Mouse (Mus musculus) CH12.LX (cell line): Measurements from ENCODE around the gene Stk40. TPM values are rescaled to one million over a fixed set of nuclear protein-coding genes. Genes with fewer than 3 reads are reported as not detected.

Experiments used
- DNase-seq: peaks from one replicate; pipeline ENCODE4 v3.0.0-alpha.2; 2013; ENCODE audit errors: extremely low read depth
- H3K27ac ChIP-seq: 2 replicates; pipeline ENCODE4 v1.5.1; 2012; ENCODE audit warnings: low read depth, mild to moderate bottlenecking, control low read depth, moderate library complexity; ENCODE audit not compliant: insufficient read depth
- H3K27me3 ChIP-seq: replicated peaks from 2 replicates; pipeline ENCODE3; 2012; ENCODE audit warnings: inconsistent platforms
- H3K36me3 ChIP-seq, 2 experiments: replicated peaks in 1 of 2; 2 replicates each; pipeline versions ENCODE3 to v1.6.1; 2012; ENCODE audit warnings: inconsistent platforms in 1 of 2, low read length in 1 of 2, mild to moderate bottlenecking in 1 of 2, mixed read lengths in 1 of 2, moderate library complexity in 1 of 2; ENCODE audit not compliant: control insufficient read depth in 1 of 2, insufficient read depth in 1 of 2
- H3K4me1 ChIP-seq, 2 experiments: 2 replicates each; pipeline ENCODE4 v1.6.1; 2012; ENCODE audit warnings: inconsistent platforms in 1 of 2, moderate library complexity in 1 of 2; ENCODE audit not compliant: insufficient read depth in 2 of 2, control insufficient read depth in 1 of 2
- H3K4me2 ChIP-seq: 2 replicates; pipeline ENCODE4 v1.6.1; 2012; ENCODE audit warnings: low read depth, mild to moderate bottlenecking, control low read depth; ENCODE audit not compliant: poor library complexity, insufficient read depth, severe bottlenecking
- H3K4me3 ChIP-seq, 3 experiments: fragments of 150-350 bp in 1 of 3; sonication (generic) in 1 of 3; replicated peaks in 1 of 3; 2 replicates each; pipeline versions ENCODE3 to v1.5.1; 2011 to 2012; ENCODE audit warnings: low read depth in 2 of 3, low read length in 2 of 3, mild to moderate bottlenecking in 2 of 3, moderate library complexity in 2 of 3, control low read depth in 1 of 3, improper control_type of control experiment in 1 of 3, inconsistent platforms in 1 of 3, mixed read lengths in 1 of 3; ENCODE audit not compliant: poor library complexity in 1 of 3
- H3K79me2 ChIP-seq: replicated peaks from 2 replicates; pipeline ENCODE4 v1.6.1; 2012; ENCODE audit warnings: mild to moderate bottlenecking, moderate library complexity; ENCODE audit not compliant: control insufficient read depth, poor library complexity, insufficient read depth, severe bottlenecking; ENCODE audit errors: extremely low read depth
- H3K9ac ChIP-seq: 2 replicates; pipeline ENCODE4 v1.6.1; 2012; ENCODE audit warnings: low read depth, mild to moderate bottlenecking, control low read depth, moderate library complexity; ENCODE audit not compliant: insufficient read depth
- H3K9me3 ChIP-seq: replicated peaks from 2 replicates; pipeline ENCODE3; 2012; ENCODE audit warnings: low read length, inconsistent platforms, mixed read lengths
- BHLHE40 ChIP-seq: IDR thresholded peaks from 2 replicates; pipeline ENCODE4 v1.6.1; 2011; ENCODE audit warnings: mild to moderate bottlenecking, low read depth, low read length, improper control_type of control experiment
- CHD1 ChIP-seq: IDR thresholded peaks from 2 replicates; pipeline ENCODE4 v1.6.1; 2012; ENCODE audit warnings: low read depth, low read length, improper control_type of control experiment, inconsistent platforms
- CHD2 ChIP-seq: IDR thresholded peaks from 2 replicates; pipeline ENCODE4 v1.6.1; 2011; ENCODE audit warnings: low read length, improper control_type of control experiment
- E2F4 ChIP-seq: IDR thresholded peaks from 2 replicates; pipeline ENCODE4 v1.6.1; 2011; ENCODE audit warnings: low read depth, low read length, improper control_type of control experiment; ENCODE audit not compliant: insufficient replicate concordance
- ELF1 ChIP-seq: IDR thresholded peaks from 2 replicates; pipeline ENCODE4 v1.6.1; 2014; ENCODE audit warnings: low read depth, mild to moderate bottlenecking, inconsistent platforms, low read length, improper control_type of control experiment
- ETS1 ChIP-seq: conservative IDR thresholded peaks from 2 replicates; pipeline ENCODE4 v1.6.1; 2012; ENCODE audit warnings: low read depth, mild to moderate bottlenecking, inconsistent platforms, low read length, improper control_type of control experiment, moderate library complexity
- GABPA ChIP-seq: IDR thresholded peaks from 2 replicates; pipeline ENCODE4 v1.6.1; 2012; ENCODE audit warnings: low read depth, low read length, improper control_type of control experiment, inconsistent platforms; ENCODE audit not compliant: insufficient replicate concordance
- IRF4 ChIP-seq: IDR thresholded peaks from 2 replicates; pipeline ENCODE4 v1.6.1; 2014; ENCODE audit warnings: low read depth, mild to moderate bottlenecking, inconsistent platforms, low read length, improper control_type of control experiment
- JUN ChIP-seq: IDR thresholded peaks from 2 replicates; pipeline ENCODE4 v1.6.1; 2011; ENCODE audit warnings: low read depth, mild to moderate bottlenecking, low read length, improper control_type of control experiment, moderate library complexity; ENCODE audit not compliant: insufficient read depth
- JUND ChIP-seq: conservative IDR thresholded peaks from 2 replicates; pipeline ENCODE4 v1.6.1; 2011; ENCODE audit warnings: low read depth, low read length, improper control_type of control experiment
- KAT2A ChIP-seq: IDR thresholded peaks from 2 replicates; pipeline ENCODE4 v1.6.1; 2012; ENCODE audit warnings: low read length, improper control_type of control experiment, inconsistent platforms; ENCODE audit not compliant: insufficient replicate concordance
- MAFK ChIP-seq: IDR thresholded peaks from 2 replicates; pipeline ENCODE4 v1.6.1; 2011; ENCODE audit warnings: low read length, improper control_type of control experiment; ENCODE audit not compliant: insufficient replicate concordance
- MAX ChIP-seq: IDR thresholded peaks from 2 replicates; pipeline ENCODE4 v1.6.1; 2011; ENCODE audit warnings: low read length, improper control_type of control experiment
- MAZ ChIP-seq: IDR thresholded peaks from 2 replicates; pipeline ENCODE4 v1.6.1; 2012; ENCODE audit warnings: low read depth, mild to moderate bottlenecking, inconsistent platforms, low read length, improper control_type of control experiment, moderate library complexity
- MXI1 ChIP-seq: IDR thresholded peaks from 2 replicates; pipeline ENCODE4 v1.6.1; 2011; ENCODE audit warnings: mild to moderate bottlenecking, low read depth, low read length, improper control_type of control experiment
- NRF1 ChIP-seq: IDR thresholded peaks from 2 replicates; pipeline ENCODE4 v1.6.1; 2014; ENCODE audit warnings: low read depth, mild to moderate bottlenecking, inconsistent platforms, low read length, improper control_type of control experiment, moderate library complexity
- PAX5 ChIP-seq: IDR thresholded peaks from 2 replicates; pipeline ENCODE4 v1.6.1; 2012; ENCODE audit warnings: low read length, inconsistent platforms, mixed read lengths
- POLR2A ChIP-seq: IDR thresholded peaks from 2 replicates; pipeline ENCODE4 v1.6.1; 2011; ENCODE audit warnings: low read depth, mild to moderate bottlenecking, improper control_type of control experiment, low read length
- POLR2AphosphoS2 ChIP-seq: IDR thresholded peaks from 2 replicates; pipeline ENCODE4 v1.6.1; 2011; ENCODE audit warnings: low read depth, low read length, improper control_type of control experiment
- RAD21 ChIP-seq: IDR thresholded peaks from 2 replicates; pipeline ENCODE4 v1.6.1; 2011; ENCODE audit warnings: low read depth, mild to moderate bottlenecking, low read length, improper control_type of control experiment, moderate library complexity
- RCOR1 ChIP-seq: conservative IDR thresholded peaks from 2 replicates; pipeline ENCODE4 v1.6.1; 2012; ENCODE audit warnings: low read depth, mild to moderate bottlenecking, inconsistent platforms, low read length, improper control_type of control experiment
- SMC3 ChIP-seq: IDR thresholded peaks from 2 replicates; pipeline ENCODE4 v1.6.1; 2011; ENCODE audit warnings: low read depth, low read length, improper control_type of control experiment
- TBP ChIP-seq: conservative IDR thresholded peaks from 2 replicates; pipeline ENCODE4 v1.6.1; 2011; ENCODE audit warnings: low read depth, low read length, improper control_type of control experiment
- TCF12 ChIP-seq: IDR thresholded peaks from 2 replicates; pipeline ENCODE4 v1.6.1; 2014; ENCODE audit warnings: low read depth, mild to moderate bottlenecking, inconsistent platforms, low read length, improper control_type of control experiment
- UBTF ChIP-seq: IDR thresholded peaks from 2 replicates; pipeline ENCODE4 v1.6.1; 2012; ENCODE audit warnings: low read depth, mild to moderate bottlenecking, inconsistent platforms, low read length, improper control_type of control experiment, moderate library complexity
- USF2 ChIP-seq: conservative IDR thresholded peaks from 2 replicates; pipeline ENCODE4 v1.6.1; 2011; ENCODE audit warnings: low read depth, low read length, improper control_type of control experiment
- ZC3H11A ChIP-seq: IDR thresholded peaks from 2 replicates; pipeline ENCODE4 v1.6.1; 2012; ENCODE audit warnings: low read depth, mild to moderate bottlenecking, inconsistent platforms, low read length, improper control_type of control experiment
- ZKSCAN1 ChIP-seq: IDR thresholded peaks from 2 replicates; pipeline ENCODE4 v1.6.1; 2012; ENCODE audit warnings: low read depth, inconsistent platforms, low read length, improper control_type of control experiment, borderline replicate concordance
- ZMIZ1 ChIP-seq: IDR thresholded peaks from 2 replicates; pipeline ENCODE4 v1.6.1; 2012; ENCODE audit warnings: low read depth, mild to moderate bottlenecking, inconsistent platforms, low read length, improper control_type of control experiment
- dilution Hi-C: fragments of 300-500 bp; cut with MboI; formaldehyde crosslinking; loops from 2 replicates; pipeline ENCODE4 v1.14.3; 2020; ENCODE audit warnings: low sequenced_read_pairs; ENCODE audit not compliant: extremely low pct_unique_long_range_greater_than_20kb, extremely low pct_ligation_motif_present
- in situ Hi-C: fragments of 300-500 bp; cut with MboI; formaldehyde crosslinking; loops from 3 replicates; pipeline ENCODE4 v1.14.3; 2019; ENCODE audit warnings: low sequenced_read_pairs, low pct_ligation_motif_present, low pct_unique_long_range_greater_than_20kb, mixed read lengths
- polyA plus RNA-seq: library from polyadenylated mRNA; unstranded; fragments of >175 nt; gene quantifications from 2 replicates; pipeline ENCODE4 v1.2.1, GENCODE M21; 2012; ENCODE audit warnings: low read depth; ENCODE audit not compliant: insufficient read length
- total RNA-seq, 2 experiments: library from RNA; depleted of rRNA; stranded (reverse); fragments of 300-350 nt in 1 of 2; fragments of >200 nt in 1 of 2; gene quantifications; 2 replicates each; pipeline ENCODE4 v1.2.3; 2012 to 2014

Stk40 gene
- total and polyA plus RNA-seq, 3 experiments: 8.6 to 33.0 (median 16.4) TPM

DNA sequence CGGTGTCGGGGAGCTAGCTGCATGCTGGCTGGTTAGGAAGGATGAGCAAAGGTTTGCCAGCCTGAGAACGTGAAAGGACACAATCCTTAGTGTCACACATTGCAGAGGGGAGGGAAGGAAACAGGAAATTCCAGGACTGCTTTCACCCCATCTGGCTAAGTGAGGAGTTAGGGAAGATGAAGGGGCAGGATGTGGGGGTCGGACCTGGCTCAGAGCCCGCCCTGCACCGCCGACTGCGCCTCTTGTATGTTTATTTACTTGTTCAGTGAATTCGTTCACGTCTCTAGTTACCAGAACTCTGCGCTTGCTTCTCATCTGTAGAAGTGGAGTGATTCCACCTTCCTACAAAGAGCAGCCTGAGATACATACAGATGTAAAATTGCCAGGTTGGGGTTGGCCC, 26.7 kb downstream of the Stk40 start:
- peaks cover 0 to 6% of the 10 kb centered on the region in 2 experiments; a peak in 2 of 4 replicates for H3K4me1 ChIP-seq
- no peak overlapping the region for H3K27ac ChIP-seq
- H3K27me3 ChIP-seq: no peaks in the 10 kb centered on the region
- H3K4me2 ChIP-seq: no peak overlapping the region
- H3K4me3 ChIP-seq: no peak overlapping the region
- dilution Hi-C loops: no loop called here
- peaks cover 85 to 94% of the 10 kb centered on the region in 2 experiments for H3K36me3 ChIP-seq
- no peak for DNase-seq
- no peak overlapping the region for H3K9ac ChIP-seq
- TF ChIP-seq GABPA (no peak), USF2 (no peak), IRF4 (no peak), JUN (no peak), TCF12 (no peak), ELF1 (no peak), E2F4 (no peak), MAX (no peak), RAD21 (no peak), CHD2 (no peak), ZMIZ1 (no peak), ZKSCAN1 (no peak), ZC3H11A (no peak), JUND (no peak), NRF1 (no peak), MXI1 (no peak), MAZ (no peak), POLR2A (no peak), TBP (no peak)
- H3K9me3 ChIP-seq: no peaks in the 10 kb centered on the region
- in situ Hi-C loops: no loop called here
- H3K79me2 ChIP-seq: no peaks in the 10 kb centered on the region

DNA sequence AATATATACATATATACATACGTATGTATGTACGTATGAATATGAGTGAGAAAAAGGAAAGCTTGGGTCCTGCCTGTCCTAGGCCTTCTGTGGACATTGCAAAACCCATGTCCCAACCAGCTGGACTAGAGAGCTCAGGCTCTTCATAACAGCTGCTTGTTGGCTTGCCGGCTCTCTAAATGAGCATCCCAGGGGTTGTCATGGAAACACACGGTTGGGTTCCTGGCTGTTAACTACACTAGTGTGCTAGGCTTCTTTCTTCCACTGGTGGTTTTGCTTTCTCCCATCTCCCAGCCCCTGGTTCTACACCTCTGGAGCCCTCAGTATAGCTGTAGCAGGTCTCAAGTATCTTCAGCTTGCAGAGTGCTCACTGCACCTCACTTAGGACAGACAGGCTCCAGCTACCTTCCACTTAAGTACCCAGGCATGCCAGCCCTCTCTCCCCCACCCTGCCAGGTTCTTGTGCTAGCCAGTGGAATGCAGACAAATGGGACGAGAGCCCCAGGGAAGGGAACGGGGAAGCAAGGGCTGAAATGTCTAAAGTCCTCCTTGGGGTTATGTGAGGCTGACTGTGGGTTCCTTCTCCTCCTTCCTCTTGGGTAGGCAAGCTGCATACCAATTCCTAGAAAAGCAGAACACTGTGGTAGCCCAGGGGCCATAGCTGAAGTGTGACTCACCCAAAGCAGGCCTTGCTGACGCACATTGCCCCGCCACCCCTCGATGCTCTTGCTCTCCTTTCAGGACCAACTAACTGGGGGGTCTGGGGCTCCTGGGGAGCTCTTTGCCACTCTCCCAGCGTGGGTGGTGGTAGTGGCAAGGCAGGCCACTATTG, 27.7 kb downstream of the Stk40 start:
- Histone ChIP-seq H3K27me3 (no peaks in the 10 kb centered on the region), H3K9ac (no peak overlapping the region), H3K79me2 (no peaks in the 10 kb centered on the region), H3K4me3 (no peak overlapping the region), H3K36me3 (peaks cover 83 to 92% of the 10 kb centered on the region in 2 experiments), H3K9me3 (no peaks in the 10 kb centered on the region), H3K27ac (no peak overlapping the region), H3K4me1 (peaks cover 0 to 6% of the 10 kb centered on the region in 2 experiments; a peak in 2 of 4 replicates), H3K4me2 (no peak overlapping the region)
- TF ChIP-seq KAT2A (no peak), RCOR1 (no peak), NRF1 (no peak), CHD1 (no peak), CHD2 (no peak), POLR2AphosphoS2 (no peak), PAX5 (no peak), MAZ (no peak), BHLHE40 (no peak), SMC3 (no peak), IRF4 (no peak), E2F4 (no peak), ETS1 (no peak), JUND (no peak), UBTF (no peak), MXI1 (no peak), ZKSCAN1 (no peak), MAFK (no peak)
- in situ Hi-C loops: no loop called here
- DNase-seq: no peak
- dilution Hi-C loops: no loop called here
